Mouse (Mus musculus) kidney, adult 2 months (tissue): ENCODE measurements around the gene Gm6217.
"Not testable (repeated sequence)": the region's sequence is repeated elsewhere in the genome, so short reads cannot be mapped to it uniquely, and the experiment has no call there.

Experiments
- CTCF ChIP-seq: fragments of 200-500 bp; conservative IDR thresholded peaks from 2 replicates; pipeline ENCODE4 v1.5.1; 2011; ENCODE audit warnings: low read depth, mild to moderate bottlenecking, control low read depth, low read length, moderate library complexity, mixed read lengths; ENCODE audit not compliant: insufficient read depth, insufficient read length
- POLR2A ChIP-seq: fragments of 200-500 bp; IDR thresholded peaks from one replicate; pipeline ENCODE4 v1.6.1; 2011; ENCODE audit warnings: low read depth, low read length, control low read depth

- not testable (repeated sequence) for TF ChIP-seq CTCF, POLR2A
Measured at GRCm38 (mm10) chr1:82931326-82931725, at the start of gene Gm6217.
